Mouse (Mus musculus) large intestine, adult 2 months (tissue): ENCODE data around the gene Eif2ak4. TPM values are rescaled to one million over a fixed set of nuclear protein-coding genes. Genes with fewer than 3 reads are reported as not detected.
A peak's percentile ranks its signal among the peaks of the same experiment; 100 is the strongest.

Source experiments
- DNase-seq: peaks from one replicate; pipeline ENCODE4 v3.0.0-alpha.2; 2012; ENCODE audit warnings: low read depth, low spot score
- WGBS: fragments of 180-500 bp; shearing (Covaris S2); methylation state at CpG from one replicate; pipeline ENCODE4 v1.1.7; 2018; 5-methylcytosine and 5-hydroxymethylcytosine counted together
- polyA plus RNA-seq: library from polyadenylated mRNA; depleted of rRNA; stranded (reverse); fragments of >200 nt; gene quantifications from 2 replicates; pipeline ENCODE4 v1.2.3, GENCODE M21; 2012

The Eif2ak4 gene
- polyA plus RNA-seq, 1 experiment = 3.1 TPM

GRCm38 (mm10) chr2:118495024-118495423 lies 106.6 kb downstream of the Eif2ak4 start:
- DNase-seq = no peak
- WGBS = 81% methylated on average over 9 of the region's 9 CpGs

GRCm38 (mm10) chr2:118497890-118498289 lies 109.5 kb downstream of the Eif2ak4 start:
- DNase-seq = no peak
- WGBS = 89% methylated on average over 5 of the region's 5 CpGs

GRCm38 (mm10) chr2:118498476-118498875 lies 110.1 kb downstream of the Eif2ak4 start:
- 88% methylated on average over 6 of the region's 6 CpGs for WGBS
- DNase-seq = no peak

- WGBS = 52% methylated on average over 20 of the region's 20 CpGs
- DNase-seq = no peak
Observed at GRCm38 (mm10) chr2:118499135-118499961, 110.9 kb downstream of the Eif2ak4 start.

- WGBS = 78% methylated on average over 2 of the region's 2 CpGs
- no peak for DNase-seq
Observed at GRCm38 (mm10) chr2:118500191-118500590, 111.8 kb downstream of the Eif2ak4 start.

GRCm38 (mm10) chr2:118507126-118507525 lies 118.7 kb downstream of the Eif2ak4 start:
- 85% methylated on average over 7 of the region's 7 CpGs for WGBS
- DNase-seq = no peak

GRCm38 (mm10) chr2:118509688-118510446 lies 121.4 kb downstream of the Eif2ak4 start:
- DNase-seq = no peak
- 60% methylated on average over 8 of the region's 8 CpGs for WGBS

GRCm38 (mm10) chr2:118510447-118511310 lies 122.3 kb downstream of the Eif2ak4 start:
- DNase-seq = peak; percentile 38
- 43% methylated on average over 29 of the region's 29 CpGs for whole genome bisulfite sequencing

GRCm38 (mm10) chr2:118511779-118512417 lies 123.5 kb downstream of the Eif2ak4 start:
- no peak for DNase-seq
- WGBS = 69% methylated on average over 11 of the region's 11 CpGs

GRCm38 (mm10) chr2:118512418-118513377 lies 124.3 kb downstream of the Eif2ak4 start:
- no peak for DNase-seq
- 72% methylated on average over 16 of the region's 16 CpGs for WGBS

- DNase-seq = no peak
- 27% methylated on average over 9 of the region's 9 CpGs for WGBS
Observed at GRCm38 (mm10) chr2:118520042-118520933, 131.9 kb downstream of the Eif2ak4 start.

GRCm38 (mm10) chr2:118522265-118522664 lies 133.8 kb downstream of the Eif2ak4 start:
- DNase-seq = no peak
- WGBS = 12% methylated on average over 2 of the region's 2 CpGs

GRCm38 (mm10) chr2:118523163-118523730 lies 134.8 kb downstream of the Eif2ak4 start:
- 68% methylated on average over 5 of the region's 5 CpGs for WGBS
- DNase-seq = no peak

- no peak for DNase-seq
- WGBS = 82% methylated on average over 3 of the region's 3 CpGs
Observed at GRCm38 (mm10) chr2:118524811-118525210, 136.4 kb downstream of the Eif2ak4 start.
